Mouse (Mus musculus) spleen, adult 2 months (tissue): ENCODE data around the gene Sergef.

ENCODE experiments used
- CTCF ChIP-seq: fragments of 200-500 bp; IDR thresholded peaks from 2 replicates; pipeline ENCODE4 v1.5.1; 2011; ENCODE audit warnings: mild to moderate bottlenecking, inconsistent platforms; ENCODE audit not compliant: insufficient read depth, insufficient read length, insufficient replicate concordance; ENCODE audit errors: extremely low read depth
- POLR2A ChIP-seq: fragments of 200-500 bp; IDR thresholded peaks from 2 replicates; pipeline ENCODE4 v1.6.1; 2011; ENCODE audit warnings: low read depth, low read length, inconsistent platforms

DNA sequence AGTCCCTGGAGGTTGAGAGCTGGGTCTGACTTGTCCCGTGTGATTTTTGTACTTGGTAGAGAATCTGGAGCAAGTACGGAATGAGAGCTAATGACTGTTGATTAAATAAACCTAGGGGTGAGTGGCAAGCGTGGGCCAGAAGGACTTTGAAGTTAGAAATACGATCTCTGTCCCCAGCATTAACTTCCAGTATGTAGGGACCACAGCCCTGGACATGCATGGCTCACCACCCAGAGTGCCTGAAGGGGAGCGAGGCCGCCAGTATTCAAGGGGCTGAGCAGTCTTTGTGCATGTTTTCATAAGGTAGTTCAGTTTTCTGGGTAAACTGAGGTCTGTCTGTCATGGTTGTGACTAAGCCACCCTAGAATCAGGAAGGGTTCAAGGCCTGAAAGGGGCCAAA, 244.0 kb downstream of the Sergef start:
- TF ChIP-seq CTCF (no peak), POLR2A (no peak)
